Mouse (Mus musculus) liver, adult 2 months (tissue): ENCODE measurements at regions not wholly inside any gene's neighbourhood (a gene's known extent, or its start where the extent isn't known, plus 50 kb on each side); places are given as distances from the start of the nearest gene placed in this dataset.

ENCODE experiments used
- CTCF ChIP-seq: fragments of 200-500 bp; IDR thresholded peaks from 2 replicates; pipeline ENCODE4 v1.5.1; 2011; ENCODE audit warnings: low read depth, low read length, control low read depth
- POLR2A ChIP-seq: fragments of 200-500 bp; IDR thresholded peaks from 2 replicates; pipeline ENCODE4 v1.6.1; 2011; ENCODE audit warnings: low read length, control low read depth; ENCODE audit not compliant: insufficient read depth; ENCODE audit errors: extremely low read depth

GRCm38 (mm10) chr2:84119839-84120238 lies 129.5 kb downstream of the Gm13691 start:
- TF ChIP-seq POLR2A (no peak), CTCF (no peak)
